Mouse (Mus musculus) left cerebral cortex, adult 8-10 months (tissue): ENCODE data around the gene Pias3. TPM values are rescaled to one million over a fixed set of nuclear protein-coding genes. Genes with fewer than 3 reads are reported as not detected.
"Not testable (repeated sequence)": the region's sequence is repeated elsewhere in the genome, so short reads cannot be mapped to it uniquely, and the experiment has no call there.

Source experiments
- DNase-seq, 2 experiments: peaks; one replicate each; pipeline ENCODE4 v3.0.0; 2022; ENCODE audit warnings: low spot score in 2 of 2
- total RNA-seq, 4 experiments: library from RNA; stranded (reverse); gene quantifications; 2 replicates each; pipeline ENCODE4 v1.2.4; 2022

The Pias3 gene
- total RNA-seq, 4 experiments from 2014 or later = 26.0 to 38.9 (median 31.5) TPM

DNA sequence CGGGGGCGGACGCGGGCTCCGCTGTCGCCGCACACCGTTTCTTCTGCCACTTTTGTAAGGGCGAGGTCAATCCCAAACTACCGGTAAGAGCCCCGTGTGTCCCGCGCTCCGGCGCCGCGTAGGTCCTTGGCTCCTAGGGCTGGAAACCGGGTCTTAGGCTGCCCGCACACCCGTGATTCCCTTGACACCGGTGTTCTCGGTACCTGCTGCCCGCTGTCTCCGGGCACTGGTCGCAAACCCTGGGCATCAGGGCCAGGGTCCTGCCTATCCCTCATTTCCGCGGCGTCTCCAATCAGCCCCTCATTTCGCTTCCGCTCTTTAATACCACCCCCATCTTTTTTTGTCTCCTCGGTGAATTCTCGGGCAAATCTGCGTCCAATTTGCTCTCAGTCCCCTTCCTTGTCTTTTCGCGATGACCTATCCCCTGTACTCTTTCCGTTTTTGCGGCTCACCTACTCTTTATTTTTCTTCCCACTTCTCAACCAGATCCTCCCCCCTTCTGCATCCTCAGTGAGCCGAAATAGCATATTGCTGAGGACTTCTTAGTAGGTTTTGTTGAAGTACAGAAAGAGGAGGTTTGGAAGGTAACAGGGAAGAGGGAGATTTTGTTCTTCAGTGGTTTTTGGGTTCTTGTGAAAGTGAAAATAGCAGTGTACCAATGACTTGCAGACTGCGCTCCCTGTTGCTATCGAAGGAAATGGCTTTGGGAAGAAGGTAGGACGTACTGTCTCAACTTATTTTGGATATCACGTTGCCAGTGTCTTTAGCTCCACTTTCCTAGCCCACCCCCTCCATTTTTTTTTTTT is 31.8 kb downstream of the Pias3 start:
- DNase-seq = no peak

DNA sequence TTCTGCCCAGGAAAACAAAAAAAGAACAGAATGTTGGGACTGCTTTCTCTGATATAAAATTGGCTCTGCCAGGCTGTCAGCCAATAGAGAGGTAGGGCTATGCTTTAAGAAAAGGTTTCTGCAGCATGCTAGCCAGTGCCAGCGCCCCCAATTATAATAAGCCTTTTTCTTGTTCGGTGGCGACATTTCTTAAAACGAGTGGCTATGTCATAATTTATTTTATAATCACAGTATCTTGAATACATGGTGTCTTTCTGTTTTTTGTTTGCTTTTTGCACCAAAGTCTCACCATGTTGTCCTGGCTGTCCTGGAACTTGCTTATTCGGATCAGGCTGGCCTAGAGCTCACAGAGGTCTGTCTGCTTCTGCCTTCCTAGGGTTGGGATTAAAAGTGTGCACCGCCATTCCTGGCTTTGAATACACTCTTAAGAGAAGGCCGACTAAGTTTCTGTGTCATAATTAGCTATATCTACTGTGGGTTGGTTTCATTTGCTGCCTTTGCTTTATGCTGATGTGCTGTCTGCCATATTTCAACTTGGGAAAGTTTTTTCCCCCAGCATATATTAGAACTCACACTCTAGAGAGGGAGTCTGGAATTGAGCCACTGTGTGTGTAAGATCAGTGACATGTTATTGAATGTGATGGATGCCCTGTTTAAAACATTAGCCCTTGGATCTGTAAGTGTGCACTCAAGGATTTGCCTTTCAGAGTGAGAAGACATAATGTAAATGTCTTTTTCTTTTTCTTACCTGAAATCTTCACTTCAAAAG is 32.6 kb downstream of the Pias3 start:
- DNase-seq = no peak

DNA sequence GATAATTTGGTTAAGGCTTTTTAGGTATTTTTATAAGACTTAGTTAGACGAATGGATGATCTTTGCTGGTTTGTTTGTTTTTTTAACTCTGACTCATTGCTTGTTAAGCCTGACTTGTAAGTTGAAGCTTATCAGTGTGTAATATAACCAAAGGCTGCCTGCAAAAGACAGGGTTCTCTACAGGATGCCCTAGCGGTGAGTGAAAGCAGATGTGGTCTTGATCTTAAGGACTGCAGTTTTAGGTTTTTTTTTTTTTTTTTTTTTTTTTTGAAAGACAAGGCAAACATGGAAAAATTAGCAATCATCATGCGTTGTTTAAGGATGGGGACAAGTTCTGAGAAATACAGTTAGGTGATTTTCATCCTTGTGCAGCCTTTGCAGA is 33.2 kb downstream of the Pias3 start:
- DNase-seq = no peak

DNA sequence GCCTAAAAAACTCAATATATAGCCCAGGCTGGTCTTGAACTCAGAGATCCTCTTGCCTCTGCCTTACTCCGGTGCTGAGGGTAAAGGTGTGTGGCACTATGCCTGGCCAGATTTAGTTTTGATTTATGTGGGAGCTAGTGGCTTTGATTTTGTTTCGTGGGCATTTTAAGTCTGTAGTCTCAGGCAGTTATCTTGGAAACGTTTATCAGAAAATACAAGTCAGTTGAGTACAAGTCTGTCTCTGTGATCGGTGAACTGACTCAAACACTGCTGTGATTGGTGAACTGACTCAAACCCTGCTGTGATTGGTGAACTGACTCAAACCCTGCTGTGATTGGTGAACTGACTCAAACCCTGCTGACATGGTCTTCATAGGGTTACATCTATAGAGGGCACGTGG is 34.6 kb downstream of the Pias3 start:
- DNase-seq = no peak

DNA sequence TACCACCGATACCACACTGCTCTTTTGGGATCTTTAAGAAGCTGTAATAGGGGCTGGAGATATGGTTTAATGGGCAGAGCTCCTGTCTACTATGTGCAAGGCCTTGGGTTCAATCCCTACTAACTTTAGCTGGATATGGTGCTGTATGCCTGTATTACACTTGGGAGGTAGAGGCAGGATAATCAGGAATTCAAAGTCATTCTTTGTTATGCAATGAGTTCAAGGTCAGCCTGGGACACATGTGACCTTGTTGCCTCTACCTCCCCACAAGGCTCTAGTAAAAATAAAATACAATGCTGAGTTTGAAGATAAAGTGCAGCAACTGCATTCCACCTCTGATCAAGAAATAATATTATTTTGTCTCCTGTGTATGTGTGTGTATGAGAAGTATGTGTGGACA is 37.8 kb downstream of the Pias3 start:
- no peak for DNase-seq

DNA sequence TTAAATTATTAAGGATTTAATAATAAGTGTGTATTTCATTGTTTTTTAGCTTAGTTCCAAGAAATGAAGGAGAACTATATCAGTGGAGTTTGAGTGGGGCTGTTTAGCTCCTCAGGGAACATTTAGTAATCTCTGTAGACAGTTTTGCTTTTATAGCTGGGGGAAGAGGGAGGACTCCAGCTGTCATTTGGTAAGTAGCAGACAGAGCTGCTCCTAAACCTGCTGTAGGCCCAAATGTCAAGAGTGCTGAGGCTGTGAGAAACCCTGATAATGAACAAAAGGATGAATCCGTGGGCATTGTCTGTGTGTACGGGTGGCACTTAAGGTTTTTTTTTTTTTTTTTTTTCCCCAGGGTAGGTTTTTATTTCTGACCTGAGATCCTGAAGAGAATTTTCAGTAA is 39.0 kb downstream of the Pias3 start:
- DNase-seq = no peak

DNA sequence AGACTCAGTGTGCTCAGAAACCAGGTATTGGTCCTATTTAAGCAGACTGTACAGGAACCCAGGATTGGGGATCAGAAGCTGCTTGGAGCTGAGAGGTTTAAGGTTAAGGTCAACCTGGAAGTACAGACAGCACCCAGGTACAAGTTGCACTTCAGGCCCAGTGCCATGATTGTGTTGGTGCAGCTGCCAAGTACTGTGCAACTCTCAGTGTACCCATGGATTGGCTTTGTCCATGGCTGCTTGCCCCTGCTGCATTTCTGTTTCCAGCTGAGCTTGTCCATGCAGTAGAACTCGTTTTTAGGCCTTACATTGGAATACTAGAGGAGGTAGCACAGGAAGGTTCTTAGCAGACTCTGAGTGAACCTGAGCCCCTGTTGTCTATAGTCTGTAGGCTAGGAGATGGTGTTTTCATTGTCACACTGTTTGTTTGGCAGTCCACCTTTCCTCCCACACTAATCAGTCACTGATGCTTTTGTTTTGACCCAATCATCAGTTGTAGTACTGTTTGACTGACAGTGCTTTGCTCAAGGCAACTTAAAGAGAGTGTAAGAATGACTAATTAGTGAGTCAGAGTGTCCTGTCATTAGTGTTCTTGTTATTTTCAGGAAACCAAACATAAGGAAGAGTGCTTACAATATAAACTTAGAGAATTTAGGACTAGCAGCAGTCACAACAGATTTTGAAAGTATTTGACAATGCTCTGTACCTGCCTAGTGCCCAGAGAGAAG is 41.0 kb downstream of the Pias3 start:
- DNase-seq = no peak

- DNase-seq = no peak
Observed at GRCm38 (mm10) chr3:96737995-96738394, 41.8 kb downstream of the Pias3 start.

DNA sequence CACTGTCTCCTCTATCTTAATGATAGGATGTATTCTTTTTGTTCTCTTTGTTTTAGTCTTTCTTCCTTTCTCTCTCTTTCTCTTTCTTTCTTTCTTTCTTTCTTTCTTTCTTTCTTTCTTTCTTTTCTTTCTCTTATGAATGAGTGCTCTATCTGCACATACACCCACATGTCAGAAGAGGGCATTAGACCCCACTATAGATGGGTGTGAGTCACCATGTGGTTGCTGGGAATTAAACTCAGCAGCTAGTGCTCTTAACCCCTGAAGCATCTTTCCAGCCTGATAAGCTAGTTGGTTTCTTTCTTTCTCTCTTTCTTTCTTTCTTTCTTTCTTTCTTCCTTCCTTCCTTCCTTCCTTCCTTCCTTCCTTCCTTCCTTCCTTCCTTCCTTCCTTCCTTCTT is 44.1 kb downstream of the Pias3 start:
- DNase-seq = not testable (repeated sequence)

DNA sequence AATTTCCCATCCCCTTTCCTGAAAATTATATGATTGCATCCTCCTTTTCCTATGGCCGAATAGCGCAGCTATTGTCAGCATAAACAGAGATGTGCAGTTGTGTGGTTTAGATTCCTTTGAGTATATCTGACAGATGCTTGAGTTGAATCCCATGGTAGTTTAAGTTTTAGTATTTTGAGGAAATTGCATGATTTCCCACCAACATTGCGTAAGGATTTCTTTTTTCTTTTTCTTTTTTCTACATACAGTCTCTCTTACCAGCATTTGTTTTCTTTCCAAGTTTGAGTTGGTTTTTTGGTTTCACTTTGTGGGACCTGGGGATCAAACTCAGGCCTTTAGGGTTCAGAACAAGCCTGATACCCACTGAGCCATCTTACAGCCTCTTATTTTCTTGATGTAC is 48.2 kb downstream of the Pias3 start:
- no peak for DNase-seq

DNA sequence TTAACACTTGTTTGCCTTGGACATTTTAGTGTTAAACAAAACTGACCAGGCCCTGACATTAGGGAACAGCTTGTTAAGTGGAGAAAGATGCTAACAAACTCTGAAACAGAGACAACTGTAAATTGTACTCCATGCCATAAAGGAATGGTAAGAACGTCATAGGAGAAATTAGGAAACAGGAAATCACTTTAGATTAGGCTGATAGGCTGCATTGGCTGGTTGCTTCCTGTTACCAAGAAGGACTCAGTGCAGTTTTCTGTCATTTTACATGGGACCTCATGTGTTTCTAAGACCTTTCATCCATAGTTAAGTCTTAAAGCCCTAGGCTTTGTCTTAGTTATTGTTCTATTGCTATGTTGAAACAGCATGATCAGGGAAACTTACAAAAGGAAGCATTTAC is 50.6 kb downstream of the Pias3 start:
- DNase-seq = no peak

Other genes starting within 250 kb of the Pias3 start
- not detected for gene BC107364, start 244.1 kb upstream of the Pias3 start, total RNA-seq
- gene Hfe2, start 171.2 kb upstream of the Pias3 start, total RNA-seq = 1 to 10 TPM; 1.4 to 2.0 (median 1.7) TPM
- 10 to 100 TPM; 21.7 to 37.3 (median 26.8) TPM for gene Txnip, start 138.4 kb upstream of the Pias3 start, total RNA-seq
- not detected for gene Gm16253, start 119.4 kb upstream of the Pias3 start, total RNA-seq
- gene Polr3gl, start 102.2 kb upstream of the Pias3 start, total RNA-seq = 10 to 100 TPM; 22.8 to 26.6 (median 24.3) TPM
- 10 to 100 TPM; 60.4 to 65.0 (median 61.0) TPM for gene Ankrd34a, start 99.7 kb upstream of the Pias3 start, total RNA-seq
- 10 to 100 TPM; 20.3 to 22.9 (median 21.9) TPM for gene Lix1l, start 95.2 kb upstream of the Pias3 start, total RNA-seq
- gene Rbm8a, start 66.5 kb upstream of the Pias3 start, total RNA-seq = 10 to 100 TPM; 41.8 to 56.2 (median 46.5) TPM
- 10 to 100 TPM; 52.7 to 62.6 (median 54.3) TPM for gene Pex11b, start 61.0 kb upstream of the Pias3 start, total RNA-seq
- gene Gm42957, start 60.9 kb upstream of the Pias3 start, total RNA-seq = under 1 TPM in 3 of 4 experiments, not detected in 1; 0.11 to 0.51 (median 0.15) TPM
- 1 to 10 TPM in 3 of 4 experiments, under 1 TPM in 1; 0.97 to 2.0 (median 1.5) TPM for gene Itga10, start 50.8 kb upstream of the Pias3 start, total RNA-seq
- 1 to 10 TPM; 7.2 to 9.0 (median 8.6) TPM for gene Ankrd35, start 26.3 kb upstream of the Pias3 start, total RNA-seq
- 10 to 100 TPM in 2 of 4 experiments, 1 to 10 TPM in 2; 8.6 to 11.8 (median 10.0) TPM for gene Nudt17, start 12.2 kb downstream of the Pias3 start, total RNA-seq
- 10 to 100 TPM; 24.2 to 27.6 (median 26.6) TPM for gene Polr3c, start 31.2 kb downstream of the Pias3 start, total RNA-seq
- 10 to 100 TPM; 62.4 to 66.4 (median 64.4) TPM for gene Rnf115, start 31.3 kb downstream of the Pias3 start, total RNA-seq
- under 1 TPM in 3 of 4 experiments, not detected in 1; 0.33 to 0.46 (median 0.34) TPM for gene Pdzk1, start 132.9 kb downstream of the Pias3 start, total RNA-seq
- not detected for gene Cd160, start 133.0 kb downstream of the Pias3 start, total RNA-seq
- gene Gja5, start 208.3 kb downstream of the Pias3 start, total RNA-seq = 1 to 10 TPM in 1 of 4 experiments, under 1 TPM in 3; 0.56 to 1.2 (median 0.67) TPM
- 10 to 100 TPM; 39.3 to 43.6 (median 41.7) TPM for gene Gpr89, start 209.0 kb downstream of the Pias3 start, total RNA-seq
- not detected for gene Gja8, start 229.6 kb downstream of the Pias3 start, total RNA-seq